Mouse (Mus musculus) retina, embryonic 14.5 days (tissue): Measurements from ENCODE around the gene Slc25a41.

Source experiments
- DNase-seq: peaks from one replicate; pipeline ENCODE4 v3.0.0-alpha.2; 2015; ENCODE audit warnings: low spot score

Gene Slc25a41

GRCm38 (mm10) chr17:57047406-57047805, 6.0 kb upstream of the Slc25a41 start:
- no peak for DNase-seq

GRCm38 (mm10) chr17:57038978-57039377, 2.5 kb downstream of the Slc25a41 start:
- no peak for DNase-seq

- no peak for DNase-seq
These were observed 8.6 kb downstream of the Slc25a41 start for GRCm38 (mm10) chr17:57032854-57033253.

GRCm38 (mm10) chr17:57031661-57032420, 9.6 kb downstream of the Slc25a41 start:
- DNase-seq = peak; percentile 100

GRCm38 (mm10) chr17:57030931-57031660, 10.4 kb downstream of the Slc25a41 start, which contains the start of gene Khsrp:
TSS of gene Khsrp (minus strand) at chr17:57031522.
- DNase-seq = peak; percentile 54

GRCm38 (mm10) chr17:57029691-57030090, 11.8 kb downstream of the Slc25a41 start:
- DNase-seq = no peak

- DNase-seq = no peak
These were observed 14.0 kb downstream of the Slc25a41 start for GRCm38 (mm10) chr17:57027471-57027870.

GRCm38 (mm10) chr17:57020960-57021359, 20.5 kb downstream of the Slc25a41 start:
- DNase-seq = no peak

GRCm38 (mm10) chr17:57019693-57020092, 21.8 kb downstream of the Slc25a41 start:
- DNase-seq = no peak

- DNase-seq = no peak
These were observed 29.1 kb downstream of the Slc25a41 start for GRCm38 (mm10) chr17:57012245-57012795.

- DNase-seq = peak; percentile 99
These were observed 30.0 kb downstream of the Slc25a41 start, which contains the start of the genes Gtf2f1 and Gm17949 for GRCm38 (mm10) chr17:57011236-57012141. TSS of gene Gtf2f1 (minus strand) at chr17:57011288. TSS of gene Gm17949 (plus strand) at chr17:57011469.

GRCm38 (mm10) chr17:57010911-57011235, 30.6 kb downstream of the Slc25a41 start:
- DNase-seq = no peak

GRCm38 (mm10) chr17:57007137-57007905, 34.1 kb downstream of the Slc25a41 start:
- DNase-seq = peak; percentile 48

GRCm38 (mm10) chr17:57003994-57004393, 37.5 kb downstream of the Slc25a41 start:
- DNase-seq = no peak

GRCm38 (mm10) chr17:57001228-57001627, 40.2 kb downstream of the Slc25a41 start:
- DNase-seq = no peak

GRCm38 (mm10) chr17:56999968-57000609, 41.4 kb downstream of the Slc25a41 start, which contains the start of gene Pspn:
TSS of gene Pspn (minus strand) at chr17:57000018.
- DNase-seq = no peak

- no peak for DNase-seq
These were observed 42.0 kb downstream of the Slc25a41 start for GRCm38 (mm10) chr17:56999414-56999813.

- DNase-seq = peak; percentile 98
These were observed 44.3 kb downstream of the Slc25a41 start, which contains the start of gene Alkbh7 for GRCm38 (mm10) chr17:56997029-56997667. TSS of gene Alkbh7 (plus strand) at chr17:56997339.

- no peak for DNase-seq
These were observed 44.9 kb downstream of the Slc25a41 start for GRCm38 (mm10) chr17:56996506-56996905.

- no peak for DNase-seq
These were observed 46.4 kb downstream of the Slc25a41 start for GRCm38 (mm10) chr17:56995046-56995445.
